Mouse (Mus musculus) embryonic facial prominence, embryonic 15.5 days (tissue): ENCODE data around the gene Rpl3. TPM values are rescaled to one million over a fixed set of nuclear protein-coding genes. Genes with fewer than 3 reads are reported as not detected.
"Not testable (repeated sequence)": the region's sequence is repeated elsewhere in the genome, so short reads cannot be mapped to it uniquely, and the experiment has no call there.

Experiments used
- ATAC-seq: fragments of 200-750 bp; cut with Nextera tagmentation; 2 replicates; pipeline ENCODE4 v1.8.0; 2017; ENCODE audit warnings: low read depth, moderate TSS enrichment; ENCODE audit not compliant: insufficient number of reproducible peaks, low FRiP score, low TSS enrichment
- H3K27ac ChIP-seq: fragments of 300-500 bp; sonication (generic); replicated peaks from 2 replicates; pipeline ENCODE4 v1.5.1; 2015; ENCODE audit warnings: mild to moderate bottlenecking, inconsistent platforms
- H3K27me3 ChIP-seq: fragments of 300-500 bp; sonication (generic); 2 replicates; pipeline ENCODE4 v1.6.1; 2015; ENCODE audit warnings: inconsistent platforms
- H3K36me3 ChIP-seq: fragments of 300-500 bp; sonication (generic); 2 replicates; pipeline ENCODE4 v1.6.1; 2015; ENCODE audit warnings: mild to moderate bottlenecking, inconsistent platforms
- H3K4me1 ChIP-seq: fragments of 300-500 bp; sonication (generic); 2 replicates; pipeline ENCODE4 v1.6.1; 2015; ENCODE audit warnings: inconsistent platforms
- H3K4me2 ChIP-seq: fragments of 300-500 bp; sonication (generic); replicated peaks from 2 replicates; pipeline ENCODE4 v1.6.1; 2015; ENCODE audit warnings: mild to moderate bottlenecking, inconsistent platforms
- H3K4me3 ChIP-seq: fragments of 300-500 bp; sonication (generic); replicated peaks from 2 replicates; pipeline ENCODE4 v1.5.1; 2015; ENCODE audit warnings: mild to moderate bottlenecking, inconsistent platforms
- H3K9ac ChIP-seq: fragments of 300-500 bp; sonication (generic); 2 replicates; pipeline ENCODE4 v1.6.1; 2015; ENCODE audit warnings: inconsistent platforms
- H3K9me3 ChIP-seq: fragments of 300-500 bp; sonication (generic); replicated peaks from 2 replicates; pipeline ENCODE4 v1.6.1; 2016; ENCODE audit warnings: inconsistent platforms
- WGBS: fragments of 180-500 bp; shearing (Covaris S2); methylation state at CpG from one replicate; pipeline ENCODE4 v1.1.7; 2015; 5-methylcytosine and 5-hydroxymethylcytosine counted together
- polyA plus RNA-seq: library from polyadenylated mRNA; unstranded; fragments of >200 nt; fragmentation: Nextera tagmentation; extraction: Ambion mirVana; gene quantifications from 2 replicates; pipeline ENCODE4 v1.2.1, GENCODE M21; 2015

Rpl3 gene
- polyA plus RNA-seq, 1 experiment from 2014 or later = 1,072 TPM

GRCm38 (mm10) chr15:80131421-80131820, 39.8 kb upstream of the Rpl3 start:
- Histone ChIP-seq H3K4me3 (no peak overlapping the region), H3K27me3 (no peaks in the 10 kb centered on the region), H3K9me3 (no peaks in the 10 kb centered on the region), H3K9ac (no peak overlapping the region), H3K36me3 (peaks cover 5% of the 10 kb centered on the region; the same call in 1 of the 2 replicates), H3K4me2 (no peak overlapping the region), H3K4me1 (peaks cover 19% of the 10 kb centered on the region), H3K27ac (no peak overlapping the region)
- WGBS = 80% methylated on average over 6 of the region's 6 CpGs
- ATAC-seq = no peak

- ATAC-seq = no peak
- H3K36me3 ChIP-seq = no peaks in the 10 kb centered on the region
- no peaks in the 10 kb centered on the region for H3K27me3 ChIP-seq
- H3K9ac ChIP-seq = no peak overlapping the region
- no peaks in the 10 kb centered on the region for H3K9me3 ChIP-seq
- H3K4me2 ChIP-seq = no peak overlapping the region
- H3K4me3 ChIP-seq = no peak overlapping the region
- H3K27ac ChIP-seq = no peak overlapping the region
- H3K4me1 ChIP-seq = peaks cover 19% of the 10 kb centered on the region
- WGBS = 79% methylated on average over 5 of the region's 5 CpGs
Measured at GRCm38 (mm10) chr15:80130689-80131088, 39.0 kb upstream of the Rpl3 start.

- H3K36me3 ChIP-seq = no peaks in the 10 kb centered on the region
- H3K4me3 ChIP-seq = no peak overlapping the region
- H3K9me3 ChIP-seq = no peaks in the 10 kb centered on the region
- H3K27me3 ChIP-seq = no peaks in the 10 kb centered on the region
- WGBS = 90% methylated on average over 6 of the region's 6 CpGs
- H3K9ac ChIP-seq = no peak overlapping the region
- peaks cover 13% of the 10 kb centered on the region for H3K4me1 ChIP-seq
- no peak overlapping the region for H3K27ac ChIP-seq
- ATAC-seq = no peak
- H3K4me2 ChIP-seq = no peak overlapping the region
Measured at GRCm38 (mm10) chr15:80129982-80130381, 38.3 kb upstream of the Rpl3 start.

GRCm38 (mm10) chr15:80127191-80127590, 35.5 kb upstream of the Rpl3 start:
- H3K36me3 ChIP-seq = no peaks in the 10 kb centered on the region
- 50% methylated on average over 1 of the region's 1 CpGs for WGBS
- no peak for ATAC-seq

GRCm38 (mm10) chr15:80124651-80125050, 33.0 kb upstream of the Rpl3 start:
- 79% methylated on average over 4 of the region's 4 CpGs for WGBS

More at GRCm38 (mm10) chr15:80127191-80127590, 35.5 kb upstream of the Rpl3 start:
- Histone ChIP-seq H3K27ac (no peak overlapping the region), H3K4me2 (no peak overlapping the region), H3K27me3 (no peaks in the 10 kb centered on the region), H3K9ac (no peak overlapping the region), H3K4me1 (no peaks in the 10 kb centered on the region), H3K4me3 (no peak overlapping the region), H3K9me3 (no peaks in the 10 kb centered on the region)

GRCm38 (mm10) chr15:80122431-80122830, 30.8 kb upstream of the Rpl3 start:
- not testable (repeated sequence) for H3K27ac ChIP-seq, H3K4me2 ChIP-seq, H3K36me3 ChIP-seq, H3K4me3 ChIP-seq, ATAC-seq, H3K4me1 ChIP-seq, H3K9ac ChIP-seq, H3K27me3 ChIP-seq, H3K9me3 ChIP-seq
- WGBS = 90% methylated on average over 6 of the region's 6 CpGs

More at GRCm38 (mm10) chr15:80124651-80125050, 33.0 kb upstream of the Rpl3 start:
- ATAC-seq = no peak
- H3K9me3 ChIP-seq = no peaks in the 10 kb centered on the region
- no peaks in the 10 kb centered on the region for H3K36me3 ChIP-seq
- H3K27me3 ChIP-seq = no peaks in the 10 kb centered on the region
- H3K4me1 ChIP-seq = no peaks in the 10 kb centered on the region
- no peak overlapping the region for H3K9ac ChIP-seq
- H3K4me2 ChIP-seq = no peak overlapping the region
- H3K27ac ChIP-seq = no peak overlapping the region
- no peak overlapping the region for H3K4me3 ChIP-seq

GRCm38 (mm10) chr15:80121721-80122325, 30.2 kb upstream of the Rpl3 start:
- 91% methylated on average over 9 of the region's 9 CpGs for WGBS
- Histone ChIP-seq H3K9me3 (no peaks in the 10 kb centered on the region), H3K4me2 (no peak overlapping the region), H3K4me3 (no peak overlapping the region), H3K4me1 (no peaks in the 10 kb centered on the region), H3K27ac (no peak overlapping the region), H3K27me3 (no peaks in the 10 kb centered on the region), H3K36me3 (no peaks in the 10 kb centered on the region), H3K9ac (no peak overlapping the region)
- ATAC-seq = no peak

GRCm38 (mm10) chr15:80119076-80119475, 27.4 kb upstream of the Rpl3 start:
- Histone ChIP-seq H3K27me3 (no peaks in the 10 kb centered on the region), H3K27ac (no peak overlapping the region), H3K4me2 (no peak overlapping the region), H3K9me3 (no peaks in the 10 kb centered on the region), H3K4me1 (no peaks in the 10 kb centered on the region), H3K4me3 (no peak overlapping the region), H3K36me3 (no peaks in the 10 kb centered on the region), H3K9ac (no peak overlapping the region)
- 85% methylated on average over 6 of the region's 6 CpGs for WGBS
- no peak for ATAC-seq

- no peaks in the 10 kb centered on the region for H3K9me3 ChIP-seq
- H3K36me3 ChIP-seq = no peaks in the 10 kb centered on the region
- H3K27me3 ChIP-seq = no peaks in the 10 kb centered on the region
- H3K27ac ChIP-seq = no peak overlapping the region
- ATAC-seq = no peak
- no peak overlapping the region for H3K9ac ChIP-seq
- H3K4me1 ChIP-seq = no peaks in the 10 kb centered on the region
- H3K4me3 ChIP-seq = no peak overlapping the region
- H3K4me2 ChIP-seq = no peak overlapping the region
- WGBS = 67% methylated on average over 8 of the region's 8 CpGs
Measured at GRCm38 (mm10) chr15:80117154-80117553, 25.5 kb upstream of the Rpl3 start.

- Histone ChIP-seq H3K4me2 (no peak overlapping the region), H3K9me3 (no peaks in the 10 kb centered on the region), H3K27me3 (no peaks in the 10 kb centered on the region), H3K4me1 (no peaks in the 10 kb centered on the region), H3K36me3 (no peaks in the 10 kb centered on the region), H3K9ac (no peak overlapping the region), H3K4me3 (no peak overlapping the region), H3K27ac (no peak overlapping the region)
- WGBS = 73% methylated on average over 13 of the region's 13 CpGs
- ATAC-seq = no peak; the same call in 1 of the 2 replicates
Measured at GRCm38 (mm10) chr15:80115866-80116794, 24.5 kb upstream of the Rpl3 start.

- H3K4me2 ChIP-seq = no peak overlapping the region
Measured at GRCm38 (mm10) chr15:80115256-80115655, 23.6 kb upstream of the Rpl3 start.

More at GRCm38 (mm10) chr15:80115256-80115655, 23.6 kb upstream of the Rpl3 start:
- Histone ChIP-seq H3K4me1 (no peaks in the 10 kb centered on the region), H3K27ac (no peak overlapping the region), H3K27me3 (no peaks in the 10 kb centered on the region), H3K9ac (no peak overlapping the region), H3K4me3 (0 out of 2 replicates have a peak overlapping the region, but pooled peaks have one; percentile 6), H3K36me3 (no peaks in the 10 kb centered on the region), H3K9me3 (no peaks in the 10 kb centered on the region)
- WGBS = 58% methylated on average over 5 of the region's 5 CpGs
- ATAC-seq = no peak
